In genomic region chr2:33978550-33978949, GRCm38 (mm10) we compare ENCODE assay signal across 20 mouse cellular contexts.
DNase-seq lines count a peak whose midpoint lies in the region; TF ChIP-seq lines count a peak whose summit lies in the region.
"Had no signal": no experiment of that assay in that cellular context is flagged by ENCODE, and none has a peak within 500 bp of the region (broad histone marks: within the 10 kb centered on the region; RNA-seq: fewer than 3 reads in every experiment).

No protein-coding gene starts in this region.

- no peak overlapping the region for H3K9ac ChIP-seq in MEL (ENCODE audit: control insufficient read depth, low read depth, low read length, poor library complexity, severe bottlenecking)
- H3K9ac ChIP-seq: embryonic facial prominence, embryonic 13.5 days; forebrain, embryonic 12.5 days; heart, embryonic 15.5 days; hindbrain, embryonic 13.5 days had no signal

- TF ChIP-seq EP300 in MEL (IDR thresholded peaks at IDR 0.05; ENCODE audit: low read depth in 1 of 2, low read length in 2 of 2): no peak

- H3K27me3 ChIP-seq in MEL (ENCODE audit: control insufficient read depth in 1 of 2, insufficient read depth in 2 of 2, low read length in 2 of 2): no peaks in the 10 kb centered on the region
- H3K27me3 ChIP-seq: embryonic facial prominence, embryonic 13.5 days had no signal

- H3K27ac ChIP-seq in MEL (ENCODE audit: control insufficient read depth, low read depth, low read length): no peak overlapping the region
- no peak overlapping the region for H3K27ac ChIP-seq in gastrocnemius, adult 2 months
- H3K27ac ChIP-seq: embryonic facial prominence, embryonic 13.5 days; forebrain, embryonic 12.5 days; heart, embryonic 15.5 days; hindbrain, embryonic 13.5 days; hindbrain, postnatal 0 days had no signal

- TF ChIP-seq POLR2A in MEL (IDR thresholded peaks at IDR 0.05; ENCODE audit: control insufficient read depth in 1 of 2, insufficient read depth in 1 of 2, low read depth in 1 of 2, low read length in 2 of 2, poor library complexity in 1 of 2): no peak

- H3K79me2 ChIP-seq in MEL (ENCODE audit: control insufficient read depth, insufficient read depth, low read length, poor library complexity): no peaks in the 10 kb centered on the region

- no peaks in the 10 kb centered on the region for H3K4me1 ChIP-seq in MEL (ENCODE audit: control insufficient read depth in 1 of 2, insufficient read depth in 2 of 2, low read length in 2 of 2)
- H3K4me1 ChIP-seq: heart, embryonic 15.5 days had no signal

- H3K9me3 ChIP-seq in MEL (replicated peaks; ENCODE audit: insufficient read depth, low read length): no peaks in the 10 kb centered on the region
- H3K9me3 ChIP-seq: embryonic facial prominence, embryonic 13.5 days; forebrain, embryonic 12.5 days; G1E; heart, embryonic 15.5 days; hindbrain, embryonic 13.5 days had no signal

- intact Hi-C loops in gastrocnemius, adult 2 months (cut with DNase I): loop anchor here (10.0 kb wide), 1 partner anchor 536 kb away; no protein-coding TSS in a partner anchor

- no peak overlapping the region for H3K4me3 ChIP-seq in MEL (ENCODE audit: control insufficient read depth in 1 of 2, insufficient read depth in 1 of 2, low read depth in 2 of 2, low read length in 2 of 2)
- no peak overlapping the region for H3K4me3 ChIP-seq in gastrocnemius, adult 2 months
- H3K4me3 ChIP-seq: embryonic facial prominence, embryonic 13.5 days; forebrain, embryonic 12.5 days; heart, embryonic 15.5 days; hindbrain, embryonic 13.5 days had no signal

- DNase-seq in heart, adult 11 months: peak; percentile 37
- no peak for DNase-seq in heart, adult 9 months (ENCODE audit: low spot score in 2 of 2)
- peak; percentile 20 for DNase-seq in testis, postnatal 10 days (ENCODE audit: low spot score)
- DNase-seq in testis, postnatal 14 days (ENCODE audit: low spot score): no peak
- DNase-seq in MEL (ENCODE audit: low read depth, low spot score): no peak
- DNase-seq in gastrocnemius, adult 2 months: no peak
- no peak for DNase-seq in urinary bladder, postnatal 14 days (ENCODE audit: low spot score)
- DNase-seq: adrenal gland, postnatal 10 days; cerebellum, adult 11-12 months; cerebellum, adult 9-10 months; cerebellum, postnatal 25 days; gastrocnemius, postnatal 14 days; heart, adult 18-20 months; heart, postnatal 14 days had no signal

- no peak for TF ChIP-seq RAD21 in MEL (IDR thresholded peaks at IDR 0.05; ENCODE audit: low read depth, low read length)

- no peak for TF ChIP-seq CTCF in MEL (IDR thresholded peaks at IDR 0.05 in 2 of 3, conservative IDR thresholded peaks at IDR 0.05 in 1 of 3; ENCODE audit: control insufficient read depth in 1 of 3, insufficient read depth in 1 of 3, low read depth in 2 of 3, low read length in 3 of 3, poor library complexity in 1 of 3, severe bottlenecking in 1 of 3)
- TF ChIP-seq CTCF in gastrocnemius, adult 2 months (IDR thresholded peaks at IDR 0.05): no peak

- H3K36me3 ChIP-seq in MEL (ENCODE audit: control insufficient read depth in 1 of 2, insufficient read depth in 2 of 2, low read length in 2 of 2): no peaks in the 10 kb centered on the region
- H3K36me3 ChIP-seq: embryonic facial prominence, embryonic 13.5 days; forebrain, embryonic 12.5 days; G1E; heart, embryonic 15.5 days; hindbrain, embryonic 13.5 days had no signal

TF ChIP-seq in MEL, 35 proteins besides CTCF, POLR2A, EP300 and RAD21:
- TF ChIP-seq USF1 (IDR thresholded peaks at IDR 0.05; ENCODE audit: low read depth, low read length) (peak; percentile 74), ETS1 (IDR thresholded peaks at IDR 0.05; ENCODE audit: low read depth, low read length) (no peak), BHLHE40 (IDR thresholded peaks at IDR 0.05; ENCODE audit: borderline replicate concordance, low read depth, low read length) (peak; percentile 34; the same call in 1 of the 2 replicates), MAX (IDR thresholded peaks at IDR 0.05; ENCODE audit: low read length) (peak; percentile 39; the same call in 1 of the 2 replicates)

Comparison
In these comparisons a context has a peak if more than half of its experiments do, and no peak if none do; other contexts are left out.
1. DNase-seq: peak in heart, adult 11 months (single experiment) and testis, postnatal 10 days (single experiment); none in heart, adult 9 months (0 of 2), testis, postnatal 14 days (single experiment), MEL (single experiment), gastrocnemius, adult 2 months (single experiment) and urinary bladder, postnatal 14 days (single experiment).